Mouse (Mus musculus): ENCODE measurements around the gene Angptl6. TPM values are rescaled to one million over a fixed set of nuclear protein-coding genes. Genes with fewer than 3 reads are reported as not detected.

Gene Angptl6
- 1 to 10 TPM; 1.7 to 3.3 TPM for polyA plus RNA-seq (2017; shearing (Covaris generic))

GRCm38 (mm10) chr9:20879097-20879792, at the start of gene Angptl6:
Gene Angptl6 (minus strand): TSS chr9:20879727.

GRCm38 (mm10) chr9:20898511-20899073, 19.1 kb upstream of the Angptl6 start, which contains the start of gene Eif3g:
Gene Eif3g (minus strand): TSS chr9:20898623.

GRCm38 (mm10) chr9:20887704-20888385, 8.3 kb upstream of the Angptl6 start, which contains the start of gene Ppan:
Gene Ppan (plus strand): TSS chr9:20888175.

GRCm38 (mm10) chr9:20868448-20869001, 11.0 kb downstream of the Angptl6 start, which contains the start of gene A230050P20Rik:
Gene A230050P20Rik (plus strand): TSS chr9:20868642.

Other genes starting within 250 kb of the Angptl6 start
- gene Ubl5, start 236.8 kb downstream of the Angptl6 start, polyA plus RNA-seq (2017; shearing (Covaris generic)) = 100 to 1,000 TPM; 410 to 443 TPM
- gene Fbxl12, start 235.0 kb downstream of the Angptl6 start, polyA plus RNA-seq (2017; shearing (Covaris generic)) = 10 to 100 TPM; 38.6 to 46.9 TPM
- gene Pin1, start 227.6 kb downstream of the Angptl6 start, polyA plus RNA-seq (2017; shearing (Covaris generic)) = 10 to 100 TPM; 23.0 to 28.2 TPM
- gene Olfm2, start 133.4 kb downstream of the Angptl6 start, polyA plus RNA-seq (2017; shearing (Covaris generic)) = under 1 TPM; 0.11 to 0.80 TPM
- under 1 TPM in 1 of 2 experiments, not detected in 1; 0.05 TPM for gene Col5a3, start 64.7 kb downstream of the Angptl6 start, polyA plus RNA-seq (2017; shearing (Covaris generic))
- gene Rdh8, start 61.2 kb downstream of the Angptl6 start, polyA plus RNA-seq (2017; shearing (Covaris generic)) = not detected
- gene A230050P20Rik, start 11.1 kb downstream of the Angptl6 start, polyA plus RNA-seq (2017; shearing (Covaris generic)) = 10 to 100 TPM; 41.6 to 48.0 TPM
- gene Ppan, start 8.4 kb upstream of the Angptl6 start, polyA plus RNA-seq (2017; shearing (Covaris generic)) = 10 to 100 TPM; 51.5 to 79.7 TPM
- 100 to 1,000 TPM; 206 to 307 TPM for gene Eif3g, start 18.9 kb upstream of the Angptl6 start, polyA plus RNA-seq (2017; shearing (Covaris generic))
- 10 to 100 TPM; 40.3 to 87.6 TPM for gene Dnmt1, start 80.2 kb upstream of the Angptl6 start, polyA plus RNA-seq (2017; shearing (Covaris generic))
- 10 to 100 TPM in 1 of 2 experiments, 1 to 10 TPM in 1; 8.7 to 17.8 TPM for gene S1pr2, start 97.1 kb upstream of the Angptl6 start, polyA plus RNA-seq (2017; shearing (Covaris generic))
- gene Mrpl4, start 123.0 kb upstream of the Angptl6 start, polyA plus RNA-seq (2017; shearing (Covaris generic)) = 100 to 1,000 TPM; 128 to 147 TPM
- 100 to 1,000 TPM in 1 of 2 experiments, 10 to 100 TPM in 1; 79.0 to 136 TPM for gene Icam1, start 136.3 kb upstream of the Angptl6 start, polyA plus RNA-seq (2017; shearing (Covaris generic))
- under 1 TPM; 0.69 to 0.85 TPM for gene Icam4, start 149.6 kb upstream of the Angptl6 start, polyA plus RNA-seq (2017; shearing (Covaris generic))
- gene Icam5, start 152.3 kb upstream of the Angptl6 start, polyA plus RNA-seq (2017; shearing (Covaris generic)) = 1 to 10 TPM; 1.3 to 2.1 TPM
- under 1 TPM in 1 of 2 experiments, not detected in 1; 0.47 TPM for gene Zglp1, start 187.4 kb upstream of the Angptl6 start, polyA plus RNA-seq (2017; shearing (Covaris generic))
- under 1 TPM; 0.21 to 0.48 TPM for gene Gm49373, start 193.4 kb upstream of the Angptl6 start, polyA plus RNA-seq (2017; shearing (Covaris generic))
- 10 to 100 TPM; 22.0 to 35.0 TPM for gene Fdx1l, start 193.9 kb upstream of the Angptl6 start, polyA plus RNA-seq (2017; shearing (Covaris generic))
- 1 to 10 TPM in 1 of 2 experiments, under 1 TPM in 1; 0.77 to 2.0 TPM for gene Gm38431, start 212.3 kb upstream of the Angptl6 start, polyA plus RNA-seq (2017; shearing (Covaris generic))
- gene Raver1, start 212.3 kb upstream of the Angptl6 start, polyA plus RNA-seq (2017; shearing (Covaris generic)) = 10 to 100 TPM; 53.8 to 73.2 TPM

Data from activated CD4-positive, CD25-positive, alpha-beta regulatory T cell (primary cell).